Mouse (Mus musculus): Measurements from ENCODE around the gene Narfl.

Narfl gene

DNA sequence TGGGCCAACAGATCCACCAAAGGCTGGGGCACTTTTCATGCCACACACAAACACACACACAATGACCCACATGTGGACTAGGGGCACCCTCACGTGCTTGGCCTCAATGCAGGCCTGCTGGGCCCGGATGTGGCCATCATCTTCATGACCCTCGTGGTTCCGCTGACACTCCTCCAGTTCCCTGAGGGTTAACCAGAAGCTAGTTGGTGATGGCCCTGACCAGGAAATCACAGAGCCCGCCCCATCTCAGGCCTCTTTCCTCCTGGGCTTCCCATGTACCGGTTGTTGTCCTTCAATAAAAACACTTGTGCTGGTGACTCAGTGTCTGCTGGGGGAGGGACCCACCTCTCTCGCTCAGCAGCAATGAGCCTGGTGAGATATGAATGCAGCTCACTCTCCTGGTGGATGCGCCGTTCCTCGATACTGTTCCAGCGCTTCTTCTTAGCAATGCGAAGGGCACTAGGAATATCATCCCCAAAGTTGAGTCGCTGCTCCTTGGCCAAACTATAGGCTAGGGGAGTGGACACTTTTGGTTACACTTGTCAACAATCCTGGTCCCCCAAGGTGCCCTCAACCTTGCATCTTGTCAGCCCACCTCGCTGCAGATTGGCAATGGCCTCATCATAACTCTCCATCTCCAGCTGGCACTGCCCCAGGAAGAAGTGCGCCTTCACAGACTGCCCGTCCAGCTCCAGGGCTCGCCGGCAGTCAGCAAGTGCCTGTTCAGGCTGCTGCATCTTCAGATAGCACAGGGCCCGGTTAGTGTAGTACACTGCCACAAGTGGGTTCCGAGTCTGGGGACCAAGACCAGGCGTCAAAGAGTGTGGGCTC lies 58.1 kb downstream of the Narfl start:
- peak; percentile 71 to 74 for DNase-seq

DNA sequence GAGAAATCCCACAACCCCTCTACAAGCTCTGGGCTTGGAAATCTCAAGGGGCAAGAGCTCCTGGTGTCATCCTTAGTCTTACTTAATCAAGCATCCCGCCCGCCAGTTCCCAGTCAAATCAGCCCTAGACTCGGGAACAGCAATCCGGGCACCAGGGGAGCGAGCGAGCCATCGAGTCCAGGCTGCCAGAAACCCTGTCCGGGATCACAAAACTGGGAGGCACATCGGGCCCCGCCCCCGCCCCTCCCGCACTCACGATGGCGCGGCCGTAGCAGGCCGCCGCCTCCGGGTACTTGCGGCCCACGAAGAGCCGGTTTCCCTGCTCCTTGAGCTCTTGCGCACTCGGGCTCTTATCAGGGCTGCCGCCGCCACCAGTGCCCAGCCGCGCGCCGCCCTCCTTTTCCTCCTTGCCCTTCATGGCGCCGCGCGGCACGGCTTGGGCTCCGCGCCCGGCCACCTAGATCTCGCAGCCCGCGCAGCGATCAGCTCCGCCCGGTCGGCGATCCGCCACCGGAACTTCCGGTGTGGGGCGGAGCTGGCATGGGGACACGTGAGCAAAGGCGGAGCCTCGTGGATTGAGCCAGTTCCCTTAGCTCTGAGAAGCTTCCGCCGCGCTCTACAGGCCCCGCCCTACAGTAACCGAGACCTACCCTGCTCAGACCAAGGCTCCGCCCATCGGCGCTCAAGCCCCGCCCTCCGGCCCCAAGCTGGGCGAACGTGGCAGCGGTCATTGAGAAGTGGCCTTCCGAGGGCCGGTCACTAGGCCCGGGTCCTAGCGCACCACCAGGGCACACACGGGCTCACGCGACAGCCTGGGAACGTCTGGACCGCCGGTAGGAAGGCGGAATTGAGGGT lies 59.1 kb downstream of the Narfl start:
- DNase-seq, result peak; percentile 100
